Mouse (Mus musculus) liver, postnatal 0 days (tissue): ENCODE data around the gene Hist1h2bh. TPM values are rescaled to one million over a fixed set of nuclear protein-coding genes. Genes with fewer than 3 reads are reported as not detected.
A peak's percentile ranks its signal among the peaks of the same experiment; 100 is the strongest.

ENCODE experiments used
- ATAC-seq: fragments of 200-750 bp; cut with Nextera tagmentation; 2 replicates; pipeline ENCODE4 v1.8.0; 2017; ENCODE audit warnings: mild to moderate bottlenecking, moderate library complexity
- DNase-seq: peaks from one replicate; pipeline ENCODE4 v3.0.0-alpha.2; 2016
- H3K27ac ChIP-seq: fragments of 300-500 bp; sonication (generic); 2 replicates; pipeline ENCODE4 v1.5.1; 2014; ENCODE audit warnings: antibody characterized with exemption, moderate library complexity, mild to moderate bottlenecking, low read depth
- H3K27me3 ChIP-seq: fragments of 300-500 bp; sonication (generic); 2 replicates; pipeline ENCODE4 v1.6.1; 2014; ENCODE audit warnings: low read length, control low read depth, mixed read lengths; ENCODE audit not compliant: insufficient read depth
- H3K36me3 ChIP-seq: fragments of 300-500 bp; sonication (generic); replicated peaks from 2 replicates; pipeline ENCODE4 v1.6.1; 2014; ENCODE audit warnings: mild to moderate bottlenecking, control low read depth, low read length, moderate library complexity, mixed read lengths; ENCODE audit not compliant: insufficient read depth
- H3K4me1 ChIP-seq: fragments of 300-500 bp; sonication (generic); 2 replicates; pipeline ENCODE4 v1.6.1; 2014; ENCODE audit warnings: antibody characterized with exemption, mild to moderate bottlenecking, control low read depth; ENCODE audit not compliant: insufficient read depth
- H3K4me2 ChIP-seq: fragments of 300-500 bp; sonication (generic); 2 replicates; pipeline ENCODE4 v1.6.1; 2014; ENCODE audit warnings: low read depth, mild to moderate bottlenecking, low read length, moderate library complexity, mixed read lengths
- H3K4me3 ChIP-seq: fragments of 300-500 bp; sonication (generic); 2 replicates; pipeline ENCODE4 v1.5.1; 2014; ENCODE audit warnings: low read depth, low read length
- H3K9ac ChIP-seq: fragments of 300-500 bp; sonication (generic); replicated peaks from 2 replicates; pipeline ENCODE4 v1.6.1; 2014; ENCODE audit warnings: mild to moderate bottlenecking, moderate library complexity
- H3K9me3 ChIP-seq: fragments of 300-500 bp; sonication (generic); 2 replicates; pipeline ENCODE4 v1.6.1; 2016; ENCODE audit warnings: mild to moderate bottlenecking, control low read depth, low read length, mixed read lengths
- CTCF ChIP-seq: sonication (generic); IDR thresholded peaks from 2 replicates; pipeline ENCODE4 v1.5.1; 2016; ENCODE audit warnings: antibody characterized with exemption, low read depth
- EP300 ChIP-seq: IDR thresholded peaks from 2 replicates; pipeline ENCODE4 v1.6.1; 2016; ENCODE audit warnings: antibody characterized with exemption, low read depth, mild to moderate bottlenecking
- WGBS: fragments of 180-500 bp; shearing (Covaris S2); extraction: QIAGEN DNeasy Blood & Tissue Kit; methylation state at CpG from one replicate; pipeline ENCODE4 v1.1.7; 2014; ENCODE audit not compliant: insufficient replicate concordance; 5-methylcytosine and 5-hydroxymethylcytosine counted together
- polyA plus RNA-seq: library from polyadenylated mRNA; unstranded; fragments of >200 nt; fragmentation: Nextera tagmentation; extraction: Ambion mirVana; gene quantifications from 2 replicates; pipeline ENCODE4 v1.2.1, GENCODE M21; 2015

Hist1h2bh gene
- polyA plus RNA-seq, 1 experiment from 2014 or later, result 0.58 TPM

- Histone ChIP-seq H3K4me2 (peak overlapping the region; percentile 90), H3K4me3 (peak overlapping the region; percentile 64)
- ATAC-seq, result no peak
Measured at GRCm38 (mm10) chr13:23556906-23557305, 13.7 kb upstream of the Hist1h2bh start.

GRCm38 (mm10) chr13:23555839-23556416 lies 12.7 kb upstream of the Hist1h2bh start:
- no peaks in the 10 kb centered on the region for H3K9me3 ChIP-seq
- ATAC-seq (peak; percentile 49), DNase-seq (peak; percentile 74)
- H3K9ac ChIP-seq, result peak overlapping the region; percentile 83
- peak overlapping the region; percentile 64 for H3K4me3 ChIP-seq
- H3K4me2 ChIP-seq, result peak overlapping the region; percentile 90
- TF ChIP-seq EP300, result no peak; the same call in 1 of the 2 replicates
- H3K36me3 ChIP-seq, result no peaks in the 10 kb centered on the region
- no peaks in the 10 kb centered on the region for H3K27me3 ChIP-seq
- peaks cover 10% of the 10 kb centered on the region for H3K4me1 ChIP-seq
- H3K27ac ChIP-seq, result peak overlapping the region; percentile 97
- under 1% methylated on average over 18 of the region's 18 CpGs for WGBS

More at GRCm38 (mm10) chr13:23556906-23557305, 13.7 kb upstream of the Hist1h2bh start:
- H3K36me3 ChIP-seq, result no peaks in the 10 kb centered on the region
- DNase-seq, result no peak
- no peak for TF ChIP-seq CTCF
- TF ChIP-seq EP300, result no peak
- WGBS, result 63% methylated on average over 3 of the region's 3 CpGs
- no peaks in the 10 kb centered on the region for H3K9me3 ChIP-seq
- peaks cover 8% of the 10 kb centered on the region for H3K4me1 ChIP-seq
- no peaks in the 10 kb centered on the region for H3K27me3 ChIP-seq
- H3K27ac ChIP-seq, result peak overlapping the region; percentile 97
- peak overlapping the region; percentile 10; the same call in 1 of the 2 replicates for H3K9ac ChIP-seq

GRCm38 (mm10) chr13:23554925-23555838 lies 12.0 kb upstream of the Hist1h2bh start:
- ATAC-seq, result peak; percentile 77
- TF ChIP-seq CTCF, result no peak
- TF ChIP-seq EP300, result peak; percentile 88

GRCm38 (mm10) chr13:23554393-23554792 lies 11.2 kb upstream of the Hist1h2bh start:
- TF ChIP-seq EP300 (no peak), CTCF (no peak)
- no peaks in the 10 kb centered on the region for H3K36me3 ChIP-seq
- peaks cover 15% of the 10 kb centered on the region for H3K4me1 ChIP-seq
- WGBS, result 18% methylated on average over 9 of the region's 9 CpGs
- H3K4me2 ChIP-seq, result peak overlapping the region; percentile 90
- H3K27me3 ChIP-seq, result no peaks in the 10 kb centered on the region
- no peaks in the 10 kb centered on the region for H3K9me3 ChIP-seq
- H3K9ac ChIP-seq, result peak overlapping the region; percentile 83
- peak overlapping the region; percentile 97 for H3K27ac ChIP-seq
- ATAC-seq (no peak), DNase-seq (no peak)
- peak overlapping the region; percentile 64 for H3K4me3 ChIP-seq

More at GRCm38 (mm10) chr13:23554925-23555838, 12.0 kb upstream of the Hist1h2bh start:
- Histone ChIP-seq H3K9me3 (no peaks in the 10 kb centered on the region), H3K4me2 (peak overlapping the region; percentile 90), H3K4me1 (peaks cover 15% of the 10 kb centered on the region), H3K9ac (peak overlapping the region; percentile 83), H3K4me3 (peak overlapping the region; percentile 64), H3K36me3 (no peaks in the 10 kb centered on the region), H3K27me3 (no peaks in the 10 kb centered on the region), H3K27ac (peak overlapping the region; percentile 97)
- DNase-seq, result peak; percentile 89
- WGBS, result under 1% methylated on average over 54 of the region's 54 CpGs

GRCm38 (mm10) chr13:23552962-23553361 lies 9.8 kb upstream of the Hist1h2bh start, which contains the start of gene Hist1h1d:
Hist1h1d (plus strand) TSS chr13:23553262.
- no peak for ATAC-seq
- Histone ChIP-seq H3K27ac (peak within 1 kb of the TSS; percentile 97), H3K4me3 (peak within 1 kb of the TSS; percentile 48; the same call in 1 of the 2 replicates), H3K4me1 (peaks cover 15% of the 10 kb centered on the region), H3K27me3 (no peaks in the 10 kb centered on the region), H3K9ac (peak within 1 kb of the TSS; percentile 64; the same call in 1 of the 2 replicates), H3K9me3 (no peaks in the 10 kb centered on the region), H3K36me3 (no peaks in the 10 kb centered on the region), H3K4me2 (peak within 1 kb of the TSS; percentile 90)
- no peak for TF ChIP-seq CTCF
- TF ChIP-seq EP300, result no peak
- no peak for DNase-seq
